Mouse (Mus musculus): ENCODE measurements around the gene Kndc1. TPM values are rescaled to one million over a fixed set of nuclear protein-coding genes. Genes with fewer than 3 reads are reported as not detected.

Kndc1 gene
- polyA plus RNA-seq, 1 experiment from 2014 or later: 1.2 TPM

DNA sequence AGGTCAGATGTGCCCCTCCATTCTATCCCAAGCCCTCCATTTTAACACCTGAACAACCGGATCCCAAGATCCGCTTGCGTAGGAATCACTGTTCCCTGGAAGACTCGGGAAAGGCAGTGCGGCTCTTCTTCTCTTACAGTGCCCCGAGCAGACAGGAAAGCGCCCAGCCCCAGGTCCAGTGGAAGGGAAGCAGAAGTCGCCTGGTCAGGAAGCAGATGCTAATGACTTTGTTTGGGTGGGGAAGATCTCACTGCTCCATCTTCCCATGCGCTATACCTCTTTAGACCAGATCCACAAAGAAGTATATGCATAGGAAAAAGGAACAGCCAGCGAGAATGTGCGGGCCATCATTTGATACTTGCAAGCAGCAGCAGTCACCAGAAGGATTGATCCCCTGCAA is 62.9 kb downstream of the Kndc1 start:
- Histone ChIP-seq H3K9me3 (no peaks in the 10 kb centered on the region), H3K27me3 (peaks cover 62% of the 10 kb centered on the region), H3K9ac (replicated peaks) (no peak overlapping the region), H3K4me2 (replicated peaks) (no peak overlapping the region), H3K36me3 (no peaks in the 10 kb centered on the region), H3K4me3 (no peak overlapping the region), H3K27ac (replicated peaks) (no peak overlapping the region), H3K4me1 (no peaks in the 10 kb centered on the region)
- no peak for ATAC-seq (ENCODE audit: low FRiP score, low read depth)
- WGBS: 62% methylated on average over 11 of the region's 11 CpGs

DNA sequence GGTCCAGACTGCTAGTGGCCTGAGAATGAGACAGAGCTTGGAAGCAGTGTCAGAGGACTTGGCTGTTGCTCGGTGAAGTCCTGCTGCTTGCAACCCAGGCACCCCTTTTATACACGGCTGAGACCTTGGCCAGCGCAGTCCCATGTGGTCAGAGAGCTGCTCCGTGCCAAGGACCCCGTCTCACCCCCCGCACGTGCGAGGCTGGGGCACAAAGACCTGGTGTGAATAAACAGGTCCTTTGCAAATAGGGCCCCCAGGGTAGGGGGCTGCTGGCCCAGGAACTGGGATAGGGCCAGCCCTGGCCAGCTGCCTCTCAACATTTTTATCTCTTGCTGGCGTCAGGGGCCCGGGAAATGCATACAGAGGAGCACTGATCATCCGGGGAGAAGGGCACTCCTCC is 63.5 kb downstream of the Kndc1 start:
- Histone ChIP-seq H3K9ac (replicated peaks) (no peak overlapping the region), H3K4me1 (no peaks in the 10 kb centered on the region), H3K27ac (replicated peaks) (no peak overlapping the region), H3K4me2 (replicated peaks) (no peak overlapping the region), H3K4me3 (no peak overlapping the region), H3K36me3 (no peaks in the 10 kb centered on the region), H3K27me3 (peaks cover 59% of the 10 kb centered on the region), H3K9me3 (no peaks in the 10 kb centered on the region)
- no peak for ATAC-seq (ENCODE audit: low FRiP score, low read depth)
- WGBS: 40% methylated on average over 11 of the region's 11 CpGs

DNA sequence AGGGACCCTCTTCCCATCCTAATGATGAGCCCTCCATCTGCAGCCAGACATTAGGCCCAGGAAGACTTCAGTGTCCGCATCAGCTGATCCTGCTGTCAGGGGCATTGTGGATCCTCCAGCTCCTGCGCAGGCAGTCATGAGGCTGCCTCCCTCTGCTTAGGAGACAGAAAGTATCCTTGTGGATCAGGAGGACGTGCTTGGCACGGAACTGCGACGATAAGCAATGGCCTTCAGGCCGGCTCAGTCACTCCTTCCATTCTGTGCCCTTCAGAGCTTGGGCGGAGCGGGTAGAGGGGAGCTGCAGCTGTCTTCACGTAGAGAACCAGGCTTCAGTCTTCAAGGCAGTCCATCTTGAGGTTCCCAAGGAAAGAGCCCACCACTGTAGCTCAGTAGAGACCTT is 66.6 kb downstream of the Kndc1 start:
- Histone ChIP-seq H3K27ac (replicated peaks) (no peak overlapping the region), H3K36me3 (no peaks in the 10 kb centered on the region), H3K9ac (replicated peaks) (no peak overlapping the region), H3K4me1 (no peaks in the 10 kb centered on the region), H3K9me3 (no peaks in the 10 kb centered on the region), H3K27me3 (peaks cover 60% of the 10 kb centered on the region), H3K4me3 (no peak overlapping the region), H3K4me2 (replicated peaks) (no peak overlapping the region)
- no peak for ATAC-seq (ENCODE audit: low FRiP score, low read depth)
- WGBS: 87% methylated on average over 10 of the region's 10 CpGs

DNA sequence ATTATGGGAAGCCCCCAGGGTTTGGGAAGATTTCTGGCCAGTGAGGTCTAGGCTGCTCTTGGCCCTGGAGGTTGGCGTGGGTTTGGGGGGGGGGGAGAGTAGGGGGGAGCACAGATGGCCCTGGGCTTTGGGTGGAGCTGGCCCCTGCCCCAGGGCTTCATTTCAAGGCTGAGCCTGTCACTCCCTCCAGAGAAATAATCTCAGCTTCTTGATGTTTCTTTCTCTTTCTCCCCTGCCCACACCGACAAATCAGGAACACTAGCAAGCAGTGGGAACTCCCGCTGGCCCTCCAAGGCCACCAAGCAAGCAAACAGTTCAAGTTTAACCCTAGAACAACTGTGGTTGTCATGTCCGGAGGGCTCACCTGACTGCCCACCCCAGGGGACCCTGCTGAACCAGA is 69.3 kb downstream of the Kndc1 start:
- Histone ChIP-seq H3K27me3 (peaks cover 57% of the 10 kb centered on the region), H3K4me3 (no peak overlapping the region), H3K9ac (replicated peaks) (no peak overlapping the region), H3K4me2 (replicated peaks) (no peak overlapping the region), H3K27ac (replicated peaks) (no peak overlapping the region), H3K4me1 (no peaks in the 10 kb centered on the region), H3K9me3 (no peaks in the 10 kb centered on the region), H3K36me3 (no peaks in the 10 kb centered on the region)
- 59% methylated on average over 4 of the region's 4 CpGs for WGBS
- no peak for ATAC-seq (ENCODE audit: low FRiP score, low read depth)

GRCm38 (mm10) chr7:139967175-139967574 is 72.7 kb downstream of the Kndc1 start:
- WGBS: 9% methylated on average over 4 of the region's 4 CpGs
- no peak overlapping the region for H3K9ac ChIP-seq (replicated peaks)
- no peak for ATAC-seq (ENCODE audit: low FRiP score, low read depth)
- no peak overlapping the region for H3K27ac ChIP-seq (replicated peaks)
- H3K9me3 ChIP-seq: no peaks in the 10 kb centered on the region
- H3K4me2 ChIP-seq (replicated peaks): no peak overlapping the region
- H3K36me3 ChIP-seq: no peaks in the 10 kb centered on the region
- H3K4me1 ChIP-seq: no peaks in the 10 kb centered on the region
- H3K4me3 ChIP-seq: no peak overlapping the region
- peaks cover 64% of the 10 kb centered on the region for H3K27me3 ChIP-seq

DNA sequence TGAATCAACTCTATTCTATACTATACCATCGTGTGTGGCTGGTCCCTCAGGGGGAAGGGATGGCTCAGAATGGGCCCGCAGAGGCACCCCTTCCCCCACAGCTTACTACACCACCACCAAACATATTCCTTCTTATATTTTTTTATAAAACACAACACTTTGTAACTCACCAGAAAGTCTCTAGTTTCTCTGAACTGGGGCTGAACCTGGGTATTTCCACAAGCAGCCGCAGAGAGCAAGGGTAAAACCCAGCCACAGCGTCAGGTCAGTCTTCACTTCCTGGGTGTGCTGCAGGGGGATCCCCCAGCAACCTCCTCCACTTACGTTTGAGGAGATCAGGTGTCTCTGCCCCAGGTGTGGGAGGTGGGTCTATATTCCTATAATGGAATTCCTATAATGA is 73.9 kb downstream of the Kndc1 start:
- Histone ChIP-seq H3K27me3 (peaks cover 71% of the 10 kb centered on the region), H3K9ac (replicated peaks) (no peak overlapping the region), H3K9me3 (no peaks in the 10 kb centered on the region), H3K4me2 (replicated peaks) (no peak overlapping the region), H3K27ac (replicated peaks) (no peak overlapping the region), H3K36me3 (no peaks in the 10 kb centered on the region), H3K4me3 (no peak overlapping the region), H3K4me1 (no peaks in the 10 kb centered on the region)
- no peak for ATAC-seq (ENCODE audit: low FRiP score, low read depth)
- WGBS: 46% methylated on average over 5 of the region's 5 CpGs

- no peak overlapping the region for H3K9ac ChIP-seq (replicated peaks)
- no peaks in the 10 kb centered on the region for H3K4me1 ChIP-seq
- no peak overlapping the region for H3K4me2 ChIP-seq (replicated peaks)
- H3K4me3 ChIP-seq: no peak overlapping the region
- no peaks in the 10 kb centered on the region for H3K9me3 ChIP-seq
- H3K27ac ChIP-seq (replicated peaks): no peak overlapping the region
- H3K27me3 ChIP-seq: peaks cover 71% of the 10 kb centered on the region
- no peaks in the 10 kb centered on the region for H3K36me3 ChIP-seq
- 33% methylated on average over 10 of the region's 10 CpGs for WGBS
- peak; percentile 24; the same call in 1 of the 2 replicates for ATAC-seq (ENCODE audit: low FRiP score, low read depth)
Observed at GRCm38 (mm10) chr7:139969348-139970130, 75.0 kb downstream of the Kndc1 start.

GRCm38 (mm10) chr7:139970216-139970919 is 75.9 kb downstream of the Kndc1 start:
- Histone ChIP-seq H3K9me3 (no peaks in the 10 kb centered on the region), H3K4me3 (no peak overlapping the region), H3K4me1 (no peaks in the 10 kb centered on the region), H3K9ac (replicated peaks) (no peak overlapping the region), H3K4me2 (replicated peaks) (no peak overlapping the region), H3K27me3 (peaks cover 68% of the 10 kb centered on the region), H3K36me3 (no peaks in the 10 kb centered on the region), H3K27ac (replicated peaks) (no peak overlapping the region)
- 0 out of 2 replicates have a peak, but pooled peaks have one; percentile 20 for ATAC-seq (ENCODE audit: low FRiP score, low read depth)
- 84% methylated on average over 10 of the region's 10 CpGs for WGBS

DNA sequence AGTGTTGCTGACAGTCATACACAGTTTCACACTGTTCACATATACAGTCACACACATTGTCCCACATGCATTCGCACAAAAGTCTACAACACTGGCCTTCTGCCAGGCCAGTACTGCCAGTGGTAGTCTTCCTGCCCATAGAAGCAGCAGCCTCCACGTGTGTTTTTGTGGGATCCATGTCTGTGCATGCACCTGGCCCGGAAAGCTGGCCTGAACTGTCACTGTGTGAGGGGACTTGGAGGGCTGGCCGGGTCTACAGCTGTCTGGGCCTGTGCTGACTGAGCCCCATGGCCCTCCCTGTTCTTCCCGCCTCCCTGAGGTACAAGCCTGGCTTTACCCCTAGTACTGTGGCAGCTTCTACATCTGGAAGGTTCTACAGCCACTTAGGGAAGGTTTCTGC is 76.5 kb downstream of the Kndc1 start:
- Histone ChIP-seq H3K4me2 (replicated peaks) (no peak overlapping the region), H3K4me1 (no peaks in the 10 kb centered on the region), H3K9me3 (no peaks in the 10 kb centered on the region), H3K9ac (replicated peaks) (no peak overlapping the region), H3K4me3 (no peak overlapping the region), H3K27ac (replicated peaks) (no peak overlapping the region), H3K27me3 (peaks cover 66% of the 10 kb centered on the region), H3K36me3 (no peaks in the 10 kb centered on the region)
- ATAC-seq (ENCODE audit: low FRiP score, low read depth): no peak
- WGBS: 78% methylated on average over 5 of the region's 5 CpGs

DNA sequence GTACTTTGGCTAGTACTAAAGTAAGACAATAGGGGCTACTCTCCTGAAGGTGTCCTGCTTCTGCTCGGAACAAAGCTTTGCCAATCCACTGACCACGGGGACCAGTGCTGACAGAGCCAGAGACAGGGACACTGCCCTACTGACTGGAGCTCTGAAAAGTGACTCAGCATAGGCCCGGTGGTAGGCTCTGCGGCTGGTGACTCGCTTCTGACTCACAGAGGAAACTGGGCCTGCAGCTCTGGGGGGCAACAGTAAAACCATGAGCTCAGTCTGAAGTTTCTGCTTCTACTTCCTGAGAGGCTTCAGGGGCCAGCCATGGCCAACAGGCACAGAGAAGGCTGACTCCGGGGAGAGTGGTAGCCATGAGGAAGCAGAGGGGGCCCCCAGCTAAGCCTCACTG is 76.9 kb downstream of the Kndc1 start:
- Histone ChIP-seq H3K4me1 (no peaks in the 10 kb centered on the region), H3K27me3 (peaks cover 68% of the 10 kb centered on the region), H3K4me3 (no peak overlapping the region), H3K4me2 (replicated peaks) (no peak overlapping the region), H3K9me3 (no peaks in the 10 kb centered on the region), H3K36me3 (no peaks in the 10 kb centered on the region), H3K9ac (replicated peaks) (no peak overlapping the region), H3K27ac (replicated peaks) (no peak overlapping the region)
- ATAC-seq (ENCODE audit: low FRiP score, low read depth): no peak
- WGBS: 73% methylated on average over 6 of the region's 6 CpGs

- Histone ChIP-seq H3K4me1 (peaks cover 2% of the 10 kb centered on the region; the same call in 1 of the 2 replicates), H3K36me3 (no peaks in the 10 kb centered on the region), H3K27ac (replicated peaks) (no peak overlapping the region), H3K9ac (replicated peaks) (no peak overlapping the region), H3K4me3 (no peak overlapping the region), H3K27me3 (peaks cover 67% of the 10 kb centered on the region), H3K4me2 (replicated peaks) (no peak overlapping the region), H3K9me3 (no peaks in the 10 kb centered on the region)
- no peak for ATAC-seq (ENCODE audit: low FRiP score, low read depth)
Observed at GRCm38 (mm10) chr7:139972923-139973331, 78.4 kb downstream of the Kndc1 start.

DNA sequence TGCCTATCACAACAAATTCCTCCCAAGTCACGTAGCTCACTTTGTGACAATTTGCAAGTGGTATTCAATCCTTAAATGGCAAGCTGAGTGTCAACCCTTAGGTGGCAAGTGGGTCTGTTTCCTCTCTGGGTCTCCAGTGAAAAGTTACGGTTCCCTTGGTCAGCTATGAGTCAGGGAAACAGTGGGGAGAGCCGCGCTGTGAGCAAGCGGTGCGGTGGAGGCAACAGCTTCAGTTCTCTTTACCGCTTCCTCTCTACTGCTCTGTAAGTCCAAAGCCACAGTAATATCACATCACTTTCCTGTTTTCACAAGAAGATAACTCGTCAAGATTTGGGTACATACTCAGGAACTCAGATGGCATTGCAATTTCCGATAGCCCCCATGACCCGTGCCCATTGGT is 79.8 kb downstream of the Kndc1 start:
- WGBS: 89% methylated on average over 10 of the region's 10 CpGs
- H3K27me3 ChIP-seq: peaks cover 58% of the 10 kb centered on the region

More for the DNA sequence above, 79.8 kb downstream of the Kndc1 start:
- Histone ChIP-seq H3K9ac (replicated peaks) (no peak overlapping the region), H3K27ac (replicated peaks) (no peak overlapping the region), H3K4me2 (replicated peaks) (no peak overlapping the region), H3K36me3 (no peaks in the 10 kb centered on the region), H3K9me3 (no peaks in the 10 kb centered on the region), H3K4me3 (no peak overlapping the region), H3K4me1 (peaks cover 12% of the 10 kb centered on the region)
- no peak for ATAC-seq (ENCODE audit: low FRiP score, low read depth)

Data from midbrain, embryonic 12.5 days (tissue).